Mouse (Mus musculus): ENCODE data around the gene Prr5.

GRCm38 (mm10) chr15:84656689-84657088, 12.7 kb upstream of the Prr5 start:
- TF ChIP-seq POLR2AphosphoS5 (IDR thresholded peaks at IDR 0.05; ENCODE audit: insufficient replicate concordance, low read depth, low read length) (no peak), CTCF (IDR thresholded peaks at IDR 0.05; ENCODE audit: low read depth, low read length) (no peak), GATA1 (IDR thresholded peaks at IDR 0.05; ENCODE audit: borderline replicate concordance, low read length) (no peak), GATA2 (IDR thresholded peaks at IDR 0.05; ENCODE audit: borderline replicate concordance, low read depth, low read length) (no peak)
